Mouse (Mus musculus) embryonic facial prominence, embryonic 14.5 days (tissue): ENCODE data around the gene Zc3h12b. TPM values are rescaled to one million over a fixed set of nuclear protein-coding genes. Genes with fewer than 3 reads are reported as not detected.

Experiments
- ATAC-seq: fragments of 200-750 bp; cut with Nextera tagmentation; 2 replicates; pipeline ENCODE4 v1.8.0; 2017; ENCODE audit warnings: low read depth, moderate number of reproducible peaks, moderate TSS enrichment
- DNase-seq: peaks from one replicate; pipeline ENCODE4 v3.0.0-alpha.2; 2015; ENCODE audit warnings: low spot score
- H3K27ac ChIP-seq: fragments of 300-500 bp; sonication (generic); replicated peaks from 2 replicates; pipeline ENCODE4 v1.5.1; 2014; ENCODE audit warnings: low read depth, mild to moderate bottlenecking, low read length, moderate library complexity
- H3K27me3 ChIP-seq: fragments of 300-500 bp; sonication (generic); replicated peaks from 2 replicates; pipeline ENCODE4 v1.6.1; 2014; ENCODE audit warnings: low read length; ENCODE audit not compliant: control insufficient read depth, insufficient read depth
- H3K36me3 ChIP-seq: fragments of 300-500 bp; sonication (generic); 2 replicates; pipeline ENCODE4 v1.6.1; 2014; ENCODE audit warnings: low read length, mixed read lengths; ENCODE audit not compliant: control insufficient read depth, insufficient read depth
- H3K4me1 ChIP-seq: fragments of 300-500 bp; sonication (generic); 2 replicates; pipeline ENCODE4 v1.6.1; 2014; ENCODE audit warnings: antibody characterized with exemption, low read length; ENCODE audit not compliant: control insufficient read depth, insufficient read depth
- H3K4me2 ChIP-seq: fragments of 300-500 bp; sonication (generic); 2 replicates; pipeline ENCODE4 v1.6.1; 2014; ENCODE audit warnings: low read depth, mild to moderate bottlenecking, low read length, moderate library complexity, mixed read lengths
- H3K4me3 ChIP-seq: fragments of 300-500 bp; sonication (generic); 2 replicates; pipeline ENCODE4 v1.5.1; 2014; ENCODE audit warnings: low read depth, mild to moderate bottlenecking, low read length
- H3K9ac ChIP-seq: fragments of 300-500 bp; sonication (generic); 2 replicates; pipeline ENCODE4 v1.6.1; 2014; ENCODE audit warnings: low read depth, mild to moderate bottlenecking, low read length, moderate library complexity, mixed read lengths
- H3K9me3 ChIP-seq: fragments of 300-500 bp; sonication (generic); 2 replicates; pipeline ENCODE4 v1.6.1; 2016; ENCODE audit warnings: low read length; ENCODE audit not compliant: control insufficient read depth
- WGBS: fragments of 180-500 bp; shearing (Covaris S2); extraction: QIAGEN DNeasy Blood & Tissue Kit; methylation state at CpG from one replicate; pipeline ENCODE4 v1.1.7; 2014; 5-methylcytosine and 5-hydroxymethylcytosine counted together
- polyA plus RNA-seq: library from polyadenylated mRNA; unstranded; fragments of >200 nt; fragmentation: Nextera tagmentation; extraction: Ambion mirVana; gene quantifications from 2 replicates; pipeline ENCODE4 v1.2.1, GENCODE M21; 2014

The Zc3h12b gene
- polyA plus RNA-seq, 1 experiment from 2014 or later = 3.0 TPM

DNA sequence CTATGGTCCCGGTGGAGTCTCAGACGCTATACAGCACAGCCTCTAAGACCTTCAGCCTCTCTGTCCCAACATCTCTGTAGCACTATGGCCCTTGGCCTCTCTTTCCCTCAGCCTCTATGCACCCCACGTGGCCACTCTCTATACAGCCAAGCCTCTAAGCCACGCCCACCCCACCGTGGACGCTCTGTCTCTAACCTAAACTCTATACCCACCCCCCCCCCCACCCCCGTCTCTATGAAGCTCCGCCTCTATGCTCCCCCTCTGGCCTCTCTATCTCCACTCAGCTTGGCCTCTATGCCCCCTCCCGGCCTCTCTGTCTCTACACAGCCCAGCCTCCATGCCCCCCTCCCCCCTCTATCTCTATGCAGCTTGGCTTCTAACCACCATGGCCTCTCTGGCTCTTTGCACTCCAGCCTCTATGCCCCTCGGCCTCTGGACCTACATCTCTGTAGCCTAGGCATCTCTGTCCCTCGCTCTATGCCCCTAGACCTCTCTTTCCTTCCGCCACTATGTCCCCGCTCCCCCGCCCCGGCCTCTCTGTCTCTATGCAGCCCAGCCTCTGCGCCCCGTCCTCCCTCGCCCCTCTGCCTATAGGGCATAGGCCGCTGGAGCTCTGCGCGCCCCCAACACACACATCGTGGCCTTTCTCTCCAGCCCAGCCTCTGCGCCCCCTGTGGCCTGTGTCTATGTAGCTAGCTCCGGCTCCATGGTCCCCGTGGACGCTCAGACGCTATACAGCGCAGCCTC is 256.5 kb downstream of the Zc3h12b start:
- peak overlapping the region; percentile 62 for H3K4me2 ChIP-seq
- no peaks in the 10 kb centered on the region for H3K36me3 ChIP-seq
- peak; percentile 93 for DNase-seq
- no peaks in the 10 kb centered on the region for H3K27me3 ChIP-seq
- peak overlapping the region; percentile 45 for H3K4me3 ChIP-seq
- H3K9ac ChIP-seq = peak overlapping the region; percentile 76
- peak; percentile 91 for ATAC-seq
- 27% methylated on average over 22 of the region's 28 CpGs for WGBS
- peak overlapping the region; percentile 79 for H3K27ac ChIP-seq
- H3K9me3 ChIP-seq = no peaks in the 10 kb centered on the region
- no peaks in the 10 kb centered on the region for H3K4me1 ChIP-seq

DNA sequence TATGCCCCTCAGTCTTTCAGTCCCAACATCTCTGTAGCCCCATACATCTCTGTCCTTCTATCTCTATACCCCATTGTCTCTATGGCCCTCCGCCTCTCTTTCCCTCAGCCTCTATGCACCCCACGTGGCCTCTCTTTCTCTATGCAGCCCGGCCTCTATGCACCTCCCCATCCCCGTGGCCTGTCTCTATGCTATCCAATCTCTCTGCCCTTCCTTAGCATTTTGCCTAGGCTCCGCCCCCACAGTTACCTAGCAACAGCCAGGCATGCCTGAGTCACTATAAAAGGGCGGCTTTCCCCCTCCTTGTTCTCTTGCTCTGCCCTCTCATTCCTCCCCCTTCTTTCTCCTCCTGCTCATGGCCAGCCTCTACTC is 257.1 kb downstream of the Zc3h12b start:
- peak overlapping the region; percentile 76 for H3K9ac ChIP-seq
- WGBS = 26% methylated on average over 6 of the region's 6 CpGs

DNA sequence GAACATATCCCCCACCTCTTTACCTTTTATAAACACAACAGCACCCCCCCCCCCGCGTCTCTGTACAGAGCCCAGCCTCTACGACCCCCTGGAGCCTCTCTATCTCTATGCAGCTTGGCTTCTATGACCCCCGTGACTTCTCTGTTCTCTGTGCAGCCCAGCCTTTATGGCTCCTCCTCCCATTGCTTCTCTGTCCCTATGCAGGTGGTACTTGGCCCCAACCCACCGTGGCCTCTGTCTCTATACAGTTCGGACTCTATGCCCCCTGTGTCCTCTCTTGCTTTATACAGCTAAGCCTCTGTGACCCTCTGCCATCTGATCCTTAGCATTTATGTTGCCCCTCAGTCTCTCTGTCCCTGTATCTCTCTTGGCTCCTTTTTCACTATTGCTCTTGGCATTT is 257.6 kb downstream of the Zc3h12b start:
- no peak for ATAC-seq

More for the DNA sequence above, 257.1 kb downstream of the Zc3h12b start:
- Histone ChIP-seq H3K27ac (peak overlapping the region; percentile 79), H3K4me2 (peak overlapping the region; percentile 62), H3K4me3 (peak overlapping the region; percentile 45), H3K4me1 (no peaks in the 10 kb centered on the region), H3K27me3 (no peaks in the 10 kb centered on the region), H3K36me3 (no peaks in the 10 kb centered on the region), H3K9me3 (no peaks in the 10 kb centered on the region)
- DNase-seq (peak; percentile 95), ATAC-seq (peak; percentile 95)

DNA sequence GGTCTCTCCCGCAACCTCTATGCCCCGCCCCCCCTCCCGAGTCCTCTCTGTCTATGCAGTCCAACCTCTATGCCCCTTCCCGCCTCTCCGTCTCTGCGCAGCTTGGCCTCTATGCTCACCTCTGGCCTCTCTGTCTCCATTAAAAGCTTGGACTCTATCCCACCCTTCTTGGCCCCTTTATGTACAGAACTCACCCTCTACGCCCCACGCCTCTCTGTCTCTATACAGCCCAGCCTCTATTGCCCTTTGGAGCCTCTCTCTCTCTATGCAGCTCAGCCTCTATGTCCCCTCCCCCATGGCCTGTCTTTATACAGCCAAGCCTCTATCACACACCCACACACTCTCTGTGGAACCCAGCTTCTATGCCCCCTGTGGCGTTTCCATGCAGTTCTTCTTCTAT is 258.5 kb downstream of the Zc3h12b start:
- H3K4me2 ChIP-seq = no peak overlapping the region
- DNase-seq = no peak
- no peaks in the 10 kb centered on the region for H3K9me3 ChIP-seq

More for the DNA sequence above, 257.6 kb downstream of the Zc3h12b start:
- Histone ChIP-seq H3K27ac (no peak overlapping the region), H3K27me3 (no peaks in the 10 kb centered on the region), H3K36me3 (no peaks in the 10 kb centered on the region), H3K9me3 (no peaks in the 10 kb centered on the region), H3K9ac (no peak overlapping the region), H3K4me3 (0 out of 2 replicates have a peak overlapping the region, but pooled peaks have one; percentile 45), H3K4me2 (peak overlapping the region; percentile 62; the same call in 1 of the 2 replicates), H3K4me1 (no peaks in the 10 kb centered on the region)
- WGBS = 59% methylated on average over 6 of the region's 6 CpGs
- no peak for DNase-seq

More for the DNA sequence above, 258.5 kb downstream of the Zc3h12b start:
- no peaks in the 10 kb centered on the region for H3K27me3 ChIP-seq
- no peak overlapping the region for H3K27ac ChIP-seq
- WGBS = 88% methylated on average over 9 of the region's 9 CpGs
- H3K4me1 ChIP-seq = no peaks in the 10 kb centered on the region
- H3K9ac ChIP-seq = no peak overlapping the region
- no peak overlapping the region for H3K4me3 ChIP-seq
- no peaks in the 10 kb centered on the region for H3K36me3 ChIP-seq
- no peak for ATAC-seq

Other genes starting within 250 kb of the Zc3h12b start
- 0.33 and 0.75 TPM in 2 replicates for gene Asb12, start 153.7 kb upstream of the Zc3h12b start, polyA plus RNA-seq
- gene Pfn5, start 153.6 kb upstream of the Zc3h12b start, polyA plus RNA-seq = not detected in 2 replicates
- 17.2 and 20.0 TPM in 2 replicates for gene Zc4h2, start 53.2 kb upstream of the Zc3h12b start, polyA plus RNA-seq
- 31.3 and 38.9 TPM in 2 replicates for gene Las1l, start 245.3 kb downstream of the Zc3h12b start, polyA plus RNA-seq